Mouse (Mus musculus): ENCODE results near the gene Aplp2. TPM values are rescaled to one million over a fixed set of nuclear protein-coding genes. Genes with fewer than 3 reads are reported as not detected.

The Aplp2 gene
- polyA plus RNA-seq, 1 experiment from 2014 or later: 344 TPM

Other genes starting within 250 kb of the Aplp2 start
- gene Zbtb44, start 181.2 kb downstream of the Aplp2 start, polyA plus RNA-seq (2016; fragmentation: Nextera tagmentation; extraction: Ambion mirVana): 7.6 and 9.1 TPM in 2 replicates
- 1.3 and 1.5 TPM in 2 replicates for gene St14, start 80.0 kb downstream of the Aplp2 start, polyA plus RNA-seq (2016; fragmentation: Nextera tagmentation; extraction: Ambion mirVana)
- 5.4 and 5.7 TPM in 2 replicates for gene Prdm10, start 68.7 kb upstream of the Aplp2 start, polyA plus RNA-seq (2016; fragmentation: Nextera tagmentation; extraction: Ambion mirVana)
- 16.8 and 16.9 TPM in 2 replicates for gene Nfrkb, start 174.4 kb upstream of the Aplp2 start, polyA plus RNA-seq (2016; fragmentation: Nextera tagmentation; extraction: Ambion mirVana)

Data from heart, embryonic 12.5 days (tissue).